Mouse (Mus musculus): ENCODE measurements around the gene Ceacam16. TPM values are rescaled to one million over a fixed set of nuclear protein-coding genes. Genes with fewer than 3 reads are reported as not detected.

Ceacam16 gene
- total and polyA plus RNA-seq, 3 experiments: 0.12 to 0.18 TPM; not detected in 1

DNA sequence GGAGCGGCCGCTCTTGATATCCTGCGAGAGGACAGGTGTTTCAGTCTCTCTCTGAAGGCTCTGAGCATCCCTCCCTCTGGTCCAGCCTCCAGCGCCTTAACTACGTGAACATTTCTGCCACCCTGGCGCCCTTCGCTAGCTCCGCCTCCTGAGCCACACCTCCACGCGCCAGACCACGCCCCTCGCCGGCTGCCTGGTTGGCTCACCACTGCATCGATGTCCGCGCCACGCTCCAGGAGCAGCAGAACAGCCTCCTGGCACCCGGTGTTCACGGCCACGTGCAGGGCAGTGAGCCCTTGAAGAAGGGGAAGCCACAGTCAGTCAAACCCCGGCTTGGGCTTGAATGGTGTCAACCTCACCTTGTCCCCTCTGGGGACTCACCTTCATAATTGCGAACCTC lies 50.0 kb downstream of the Ceacam16 start:
- no peak for DNase-seq (ENCODE audit: low read depth, low spot score)
- Histone ChIP-seq H3K36me3 (ENCODE audit: control insufficient read depth in 1 of 2, insufficient read depth in 2 of 2, low read length in 2 of 2) (peaks cover 0 to 14% of the 10 kb centered on the region in 2 experiments; a peak in 2 of 4 replicates), H3K9me3 (replicated peaks; ENCODE audit: insufficient read depth, low read length) (no peaks in the 10 kb centered on the region), H3K27ac (ENCODE audit: control insufficient read depth, low read depth, low read length) (no peak overlapping the region), H3K9ac (ENCODE audit: control insufficient read depth, low read depth, low read length, poor library complexity, severe bottlenecking) (no peak overlapping the region), H3K27me3 (ENCODE audit: control insufficient read depth in 1 of 2, insufficient read depth in 2 of 2, low read length in 2 of 2) (no peaks in the 10 kb centered on the region), H3K4me1 (ENCODE audit: control insufficient read depth in 1 of 2, insufficient read depth in 2 of 2, low read length in 2 of 2) (peaks cover 17 to 21% of the 10 kb centered on the region in 2 experiments), H3K79me2 (ENCODE audit: control insufficient read depth, insufficient read depth, low read length, poor library complexity) (no peaks in the 10 kb centered on the region), H3K4me3 (ENCODE audit: control insufficient read depth in 1 of 2, insufficient read depth in 1 of 2, low read depth in 2 of 2, low read length in 2 of 2) (no peak overlapping the region)
- TF ChIP-seq JUND (IDR thresholded peaks at IDR 0.05; ENCODE audit: low read depth, low read length): no peak
- no peak for TF ChIP-seq POLR2A (IDR thresholded peaks at IDR 0.05; ENCODE audit: control insufficient read depth in 1 of 2, insufficient read depth in 1 of 2, low read depth in 1 of 2, low read length in 2 of 2, poor library complexity in 1 of 2)
- no peak for TF ChIP-seq MAX (IDR thresholded peaks at IDR 0.05; ENCODE audit: low read length)
- TF ChIP-seq TBP (IDR thresholded peaks at IDR 0.05; ENCODE audit: low read depth, low read length): no peak
- TF ChIP-seq MXI1 (IDR thresholded peaks at IDR 0.05; ENCODE audit: low read depth, low read length): no peak
- TF ChIP-seq RAD21 (IDR thresholded peaks at IDR 0.05; ENCODE audit: low read depth, low read length): no peak
- TF ChIP-seq USF1 (IDR thresholded peaks at IDR 0.05; ENCODE audit: low read depth, low read length): no peak
- no peak for TF ChIP-seq TCF12 (IDR thresholded peaks at IDR 0.05; ENCODE audit: low read depth, low read length)
- no peak for TF ChIP-seq GATA1 (IDR thresholded peaks at IDR 0.05; ENCODE audit: low read depth, low read length)
- TF ChIP-seq CHD1 (IDR thresholded peaks at IDR 0.05; ENCODE audit: low read depth, low read length): no peak
- TF ChIP-seq USF2 (IDR thresholded peaks at IDR 0.05; ENCODE audit: borderline replicate concordance in 1 of 2, insufficient read depth in 1 of 2, low read depth in 1 of 2, low read length in 2 of 2): no peak
- no peak for TF ChIP-seq KAT2A (conservative IDR thresholded peaks at IDR 0.05; ENCODE audit: low read depth, low read length)
- no peak for TF ChIP-seq BHLHE40 (IDR thresholded peaks at IDR 0.05; ENCODE audit: borderline replicate concordance, low read depth, low read length)
- TF ChIP-seq POLR2AphosphoS2 (IDR thresholded peaks at IDR 0.05; ENCODE audit: low read length): no peak
- no peak for TF ChIP-seq ETS1 (IDR thresholded peaks at IDR 0.05; ENCODE audit: low read depth, low read length)
- no peak for TF ChIP-seq ELF1 (IDR thresholded peaks at IDR 0.05; ENCODE audit: low read depth, low read length)
- TF ChIP-seq NRF1 (IDR thresholded peaks at IDR 0.05; ENCODE audit: insufficient read depth, low read depth, low read length, poor library complexity, severe bottlenecking): no peak

DNA sequence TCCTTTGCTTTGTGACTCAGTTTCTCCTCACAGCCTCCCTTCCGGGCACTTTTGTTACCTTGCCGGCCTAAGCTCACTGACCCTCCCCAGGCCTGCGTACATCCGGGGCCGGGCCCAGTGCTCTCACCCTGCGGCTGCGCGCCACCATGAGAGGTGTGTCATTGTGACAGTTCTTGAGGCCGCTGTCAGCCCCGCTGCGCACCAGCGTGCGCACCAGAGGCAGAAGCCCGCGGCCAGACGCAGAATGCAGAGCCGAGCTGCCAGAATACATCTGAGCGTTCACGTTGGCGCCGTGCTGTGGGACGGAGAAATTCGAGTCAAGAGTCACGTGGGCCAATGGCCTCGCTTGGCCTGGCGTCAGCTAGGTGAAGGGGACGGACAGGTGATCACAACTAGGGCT lies 51.7 kb downstream of the Ceacam16 start:
- DNase-seq (ENCODE audit: low read depth, low spot score): no peak
- peaks cover 13 to 16% of the 10 kb centered on the region in 2 experiments for H3K4me1 ChIP-seq (ENCODE audit: control insufficient read depth in 1 of 2, insufficient read depth in 2 of 2, low read length in 2 of 2)
- H3K27me3 ChIP-seq (ENCODE audit: control insufficient read depth in 1 of 2, insufficient read depth in 2 of 2, low read length in 2 of 2): no peaks in the 10 kb centered on the region
- H3K79me2 ChIP-seq (ENCODE audit: control insufficient read depth, insufficient read depth, low read length, poor library complexity): no peaks in the 10 kb centered on the region
- no peak overlapping the region for H3K4me3 ChIP-seq (ENCODE audit: control insufficient read depth in 1 of 2, insufficient read depth in 1 of 2, low read depth in 2 of 2, low read length in 2 of 2)
- peaks cover 0 to 14% of the 10 kb centered on the region in 2 experiments; a peak in 2 of 4 replicates for H3K36me3 ChIP-seq (ENCODE audit: control insufficient read depth in 1 of 2, insufficient read depth in 2 of 2, low read length in 2 of 2)
- no peak overlapping the region for H3K9ac ChIP-seq (ENCODE audit: control insufficient read depth, low read depth, low read length, poor library complexity, severe bottlenecking)
- H3K9me3 ChIP-seq (replicated peaks; ENCODE audit: insufficient read depth, low read length): no peaks in the 10 kb centered on the region
- H3K27ac ChIP-seq (ENCODE audit: control insufficient read depth, low read depth, low read length): no peak overlapping the region
- TF ChIP-seq RAD21 (IDR thresholded peaks at IDR 0.05; ENCODE audit: low read depth, low read length) (no peak), E2F4 (IDR thresholded peaks at IDR 0.05; ENCODE audit: borderline replicate concordance, low read depth, low read length) (no peak), MYC (IDR thresholded peaks at IDR 0.05; ENCODE audit: low read depth, low read length) (no peak), TCF12 (IDR thresholded peaks at IDR 0.05; ENCODE audit: low read depth, low read length) (no peak), GABPA (IDR thresholded peaks at IDR 0.05; ENCODE audit: low read depth, low read length) (no peak), ETS1 (IDR thresholded peaks at IDR 0.05; ENCODE audit: low read depth, low read length) (no peak), MAX (IDR thresholded peaks at IDR 0.05; ENCODE audit: low read length) (no peak), KAT2A (conservative IDR thresholded peaks at IDR 0.05; ENCODE audit: low read depth, low read length) (no peak), TAL1 (IDR thresholded peaks at IDR 0.05; ENCODE audit: low read length) (no peak), POLR2A (IDR thresholded peaks at IDR 0.05; ENCODE audit: control insufficient read depth in 1 of 2, insufficient read depth in 1 of 2, low read depth in 1 of 2, low read length in 2 of 2, poor library complexity in 1 of 2) (no peak), HCFC1 (IDR thresholded peaks at IDR 0.05; ENCODE audit: low read depth, low read length) (no peak), UBTF (IDR thresholded peaks at IDR 0.05; ENCODE audit: borderline replicate concordance, insufficient read depth, low read depth, low read length) (no peak), CTCF (IDR thresholded peaks at IDR 0.05 in 2 of 3, conservative IDR thresholded peaks at IDR 0.05 in 1 of 3; ENCODE audit: control insufficient read depth in 1 of 3, insufficient read depth in 1 of 3, low read depth in 2 of 3, low read length in 3 of 3, poor library complexity in 1 of 3, severe bottlenecking in 1 of 3) (no peak), SIN3A (IDR thresholded peaks at IDR 0.05; ENCODE audit: low read length) (no peak), GATA1 (IDR thresholded peaks at IDR 0.05; ENCODE audit: low read depth, low read length) (no peak)
